Mouse (Mus musculus): ENCODE data around the gene Sgip1. TPM values are rescaled to one million over a fixed set of nuclear protein-coding genes. Genes with fewer than 3 reads are reported as not detected.

Gene Sgip1
- total RNA-seq (2015; ENCODE audit: low replicate concordance) (8.4 TPM in 1 of 2 replicates, not detected in the other), total RNA-seq (2017; ENCODE audit: low replicate concordance) (0.45 TPM in 1 of 2 replicates, not detected in the other)

DNA sequence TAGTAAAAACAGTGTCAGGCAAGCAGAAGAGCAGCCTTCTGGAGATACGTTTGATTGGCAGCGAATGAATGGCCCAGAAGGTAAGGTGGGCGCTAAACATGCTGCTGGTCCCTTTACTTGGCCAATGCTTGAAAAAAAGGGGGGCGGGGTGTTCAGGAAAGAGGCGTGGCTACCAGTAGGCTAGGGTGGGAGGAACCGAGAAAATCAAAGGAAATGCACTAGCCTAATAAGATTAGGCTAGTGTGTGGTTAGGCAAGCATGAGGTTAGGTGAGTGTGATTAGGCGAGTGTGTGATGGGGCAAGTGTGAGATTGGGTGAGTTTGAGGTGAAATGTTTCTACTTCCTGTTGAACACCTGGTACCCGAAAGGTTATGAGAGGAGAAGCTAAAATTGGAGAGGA lies at the start of gene Sgip1:
Gene Sgip1 (plus strand): TSS at position 11 of the 400 bp plus-strand sequence.
- ATAC-seq (replicated peaks; ENCODE audit: low FRiP score, poor library complexity, severe bottlenecking) = no peak

DNA sequence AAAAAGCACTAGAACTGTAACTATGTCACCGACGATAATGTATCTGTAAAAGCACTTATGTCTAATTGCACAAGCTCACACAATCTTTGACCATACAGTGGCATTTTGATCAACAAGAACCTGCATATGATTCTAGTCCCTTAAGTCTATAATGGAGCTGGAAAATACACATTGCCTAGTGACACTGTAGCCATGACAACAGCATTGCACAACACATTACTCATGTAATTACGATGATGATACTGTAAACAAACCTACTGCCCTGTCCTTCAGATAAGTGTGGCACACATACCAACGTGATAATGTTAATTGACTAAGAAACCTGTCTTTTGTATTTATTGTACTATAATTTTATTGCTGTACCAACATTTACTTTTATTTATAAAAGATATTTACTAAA lies 49.7 kb upstream of the Sgip1 start:
- no peak for ATAC-seq (replicated peaks; ENCODE audit: low FRiP score, poor library complexity, severe bottlenecking)

DNA sequence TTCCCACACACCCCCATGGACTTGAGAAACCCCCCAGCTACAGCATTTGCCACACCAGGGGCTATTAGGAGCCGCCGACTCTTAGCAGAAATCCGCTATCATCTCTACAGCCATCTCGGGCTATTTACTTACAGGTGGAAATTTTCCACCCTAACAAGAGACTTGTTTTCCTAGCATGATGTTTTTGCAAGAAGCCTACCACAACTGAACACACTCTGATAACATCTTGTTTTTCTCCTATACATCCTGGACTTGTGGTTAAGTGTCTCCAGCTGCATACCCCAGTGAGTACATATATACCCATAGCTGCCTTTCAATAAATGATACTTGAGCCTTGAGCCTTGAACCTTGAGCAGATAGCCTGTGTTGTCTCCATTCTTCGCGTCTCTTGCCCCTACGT lies 43.1 kb upstream of the Sgip1 start:
- ATAC-seq (replicated peaks; ENCODE audit: low FRiP score, poor library complexity, severe bottlenecking) = no peak

DNA sequence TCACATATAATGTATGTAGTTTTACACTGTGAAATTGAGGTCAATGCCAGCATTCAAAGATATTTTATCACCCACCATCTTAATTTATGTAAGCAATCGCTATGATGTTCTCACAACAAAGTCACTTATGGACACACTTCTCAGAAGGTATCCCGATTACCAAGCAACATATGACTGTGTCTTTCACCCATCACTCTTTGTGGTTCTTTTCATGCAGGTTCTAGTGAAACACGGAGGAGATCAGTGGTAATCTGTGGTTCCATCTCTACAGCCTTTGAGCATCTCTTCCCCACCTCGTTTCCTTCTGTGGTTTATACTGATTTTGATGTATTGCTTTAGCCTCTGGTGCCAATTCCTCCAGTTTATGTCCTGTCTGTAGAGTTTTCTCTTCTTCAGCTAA lies 29.4 kb upstream of the Sgip1 start:
- no peak for ATAC-seq (replicated peaks; ENCODE audit: low FRiP score, poor library complexity, severe bottlenecking)

DNA sequence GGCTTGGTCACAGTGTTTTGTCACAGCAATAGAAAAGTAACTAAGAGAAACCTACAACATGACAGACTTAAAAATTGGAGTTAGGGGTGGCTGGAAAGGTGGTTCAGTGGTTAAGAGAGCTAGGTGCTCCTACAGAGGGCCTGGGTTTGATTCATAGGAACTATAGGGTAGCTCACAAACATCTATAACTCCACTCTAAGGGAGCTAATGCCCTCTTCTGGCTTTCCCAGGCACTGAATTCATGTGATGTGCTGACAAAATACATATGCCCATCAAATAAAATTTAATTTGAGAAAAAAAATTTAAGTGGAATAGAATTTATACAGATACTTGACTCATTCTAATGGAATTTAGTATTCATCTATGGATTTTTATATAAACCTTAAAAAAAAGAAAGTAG lies 25.6 kb upstream of the Sgip1 start:
- ATAC-seq (replicated peaks; ENCODE audit: low FRiP score, poor library complexity, severe bottlenecking) = no peak

DNA sequence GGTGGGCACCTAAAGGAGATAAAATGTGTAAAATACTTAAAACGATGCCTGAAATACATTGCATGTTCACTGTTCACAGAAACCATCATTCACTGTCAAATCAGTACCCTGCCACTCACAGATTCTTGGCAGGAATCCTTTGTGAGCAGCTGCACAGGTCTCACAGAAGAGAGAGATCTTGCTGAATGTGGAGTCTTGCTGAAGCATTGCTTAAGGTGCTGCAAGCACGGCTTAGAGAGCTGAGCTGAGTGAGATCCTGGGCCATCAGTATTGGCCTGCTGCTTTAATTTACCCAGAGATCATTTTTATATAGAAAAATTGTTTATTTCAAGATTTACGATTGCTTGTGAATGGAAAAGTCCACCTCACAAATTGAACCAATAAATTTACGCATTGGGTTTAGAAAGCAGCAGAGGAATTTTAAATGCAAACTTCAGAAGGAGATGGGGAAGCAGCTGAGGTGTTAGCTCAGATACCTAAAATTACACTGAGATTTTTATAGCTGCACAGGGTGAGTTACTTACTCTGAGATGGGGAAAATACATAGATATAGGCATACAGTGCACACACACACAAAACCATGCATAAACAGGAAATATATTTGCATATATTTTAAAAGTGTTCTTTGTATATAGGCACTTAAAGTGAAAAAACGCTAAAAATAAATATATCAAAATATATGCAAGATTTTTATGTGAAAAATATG lies 23.8 kb upstream of the Sgip1 start:
- no peak for ATAC-seq (replicated peaks; ENCODE audit: low FRiP score, poor library complexity, severe bottlenecking)

DNA sequence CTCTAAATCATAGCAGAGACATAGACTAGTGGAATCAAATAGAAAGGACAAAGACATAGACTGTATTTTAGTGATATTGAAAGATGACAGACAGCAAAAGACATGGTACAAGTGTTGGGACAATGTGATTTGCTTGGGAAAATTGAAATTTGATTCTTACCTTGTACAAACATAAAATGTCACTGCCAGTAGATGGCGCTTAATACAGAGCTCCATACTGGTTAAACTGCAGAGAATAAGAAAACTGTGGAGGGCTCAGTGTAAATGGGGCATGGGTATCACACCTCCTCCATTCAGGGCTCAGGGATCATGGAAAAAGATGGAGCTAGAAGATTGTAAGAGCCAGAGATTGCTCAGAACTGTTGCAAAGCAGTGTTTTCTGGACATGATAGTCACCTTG lies 21.6 kb upstream of the Sgip1 start:
- ATAC-seq (replicated peaks; ENCODE audit: low FRiP score, poor library complexity, severe bottlenecking) = no peak

DNA sequence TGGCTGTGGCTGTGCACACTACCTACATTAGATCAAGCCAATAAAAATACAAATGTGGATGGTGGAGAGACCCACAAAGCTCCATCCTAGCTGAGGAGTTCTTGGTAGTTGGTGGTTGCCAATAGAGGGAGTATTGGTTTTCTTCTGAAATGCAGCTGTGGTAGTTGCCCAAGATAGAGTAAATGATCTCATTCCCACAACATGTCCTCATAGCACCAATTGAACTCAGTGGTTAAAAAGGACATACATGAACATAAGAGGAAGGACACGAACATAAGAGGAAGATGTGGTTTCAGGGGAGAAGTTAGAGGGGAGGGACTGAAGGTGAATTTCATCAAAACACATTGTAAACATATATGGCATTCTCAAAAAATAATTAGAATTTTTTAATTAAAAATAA lies 21.1 kb upstream of the Sgip1 start:
- ATAC-seq (replicated peaks; ENCODE audit: low FRiP score, poor library complexity, severe bottlenecking) = no peak

DNA sequence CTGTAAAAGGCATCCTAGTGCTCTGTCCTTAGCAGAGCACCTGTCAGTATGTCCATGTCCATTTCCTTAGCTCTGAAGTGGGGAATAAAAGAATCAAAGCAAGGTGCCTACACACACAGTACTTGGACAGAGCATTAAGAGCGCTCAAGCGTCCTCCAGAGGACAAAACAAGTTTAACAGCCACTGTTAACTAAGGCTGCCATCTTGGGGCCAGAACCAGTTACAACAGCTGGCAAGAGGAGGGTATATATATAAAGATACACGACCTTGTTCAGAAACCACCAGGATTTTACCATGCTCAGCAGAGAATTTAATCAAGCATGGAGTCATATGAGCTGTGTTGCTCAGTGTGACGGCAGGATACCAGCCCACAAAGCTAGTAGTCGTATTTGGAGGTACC lies 16.7 kb upstream of the Sgip1 start:
- no peak for ATAC-seq (replicated peaks; ENCODE audit: low FRiP score, poor library complexity, severe bottlenecking)

DNA sequence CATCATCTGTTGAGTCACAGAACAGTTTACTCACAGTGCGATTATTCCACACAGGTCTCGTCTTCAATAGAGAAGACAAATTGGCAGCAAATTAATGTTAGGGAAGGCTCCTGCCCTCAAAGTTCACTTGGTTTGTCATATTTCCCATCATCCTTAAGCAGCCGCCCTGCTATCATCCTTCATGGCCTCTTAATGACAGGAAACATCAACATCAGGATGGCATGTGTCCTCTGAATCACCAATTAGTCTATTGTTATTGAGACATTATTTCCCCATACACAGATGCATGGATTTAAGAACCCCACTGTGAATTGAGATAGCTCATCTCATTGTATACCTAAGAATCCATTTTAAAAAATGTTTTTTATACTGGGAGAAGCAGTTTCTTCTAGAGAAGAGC lies 10.1 kb upstream of the Sgip1 start:
- no peak for ATAC-seq (replicated peaks; ENCODE audit: low FRiP score, poor library complexity, severe bottlenecking)

DNA sequence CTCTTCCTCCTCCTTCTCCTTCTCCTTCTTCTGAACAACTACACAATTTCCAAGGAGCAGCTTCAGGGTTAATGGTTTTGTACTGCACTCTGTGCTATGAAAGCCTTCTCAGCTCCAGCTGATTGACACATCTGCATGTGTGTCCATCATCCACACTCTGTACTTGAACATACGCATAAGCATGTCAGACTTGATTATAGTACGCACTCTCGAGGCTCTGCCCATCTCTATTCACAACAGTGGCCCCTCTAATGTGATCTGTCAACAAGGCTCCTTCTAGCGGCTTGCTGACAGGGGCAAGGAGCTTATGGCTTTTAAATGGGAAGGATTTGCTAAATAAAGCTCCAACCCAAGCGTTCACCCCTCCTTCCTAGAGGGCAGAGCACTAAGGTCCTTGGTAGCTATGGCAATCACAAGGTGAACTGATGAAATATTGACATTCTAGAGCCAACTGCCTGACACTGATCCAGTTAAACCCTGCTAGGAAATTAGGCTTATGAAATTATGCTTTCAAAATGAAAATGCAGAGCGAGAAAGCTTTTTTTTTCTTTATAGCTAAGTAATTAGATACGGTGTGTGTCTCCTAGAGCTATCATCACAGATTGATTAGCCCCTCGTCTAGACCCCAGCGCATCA lies 7.0 kb upstream of the Sgip1 start:
- ATAC-seq (replicated peaks; ENCODE audit: low FRiP score, poor library complexity, severe bottlenecking) = no peak

DNA sequence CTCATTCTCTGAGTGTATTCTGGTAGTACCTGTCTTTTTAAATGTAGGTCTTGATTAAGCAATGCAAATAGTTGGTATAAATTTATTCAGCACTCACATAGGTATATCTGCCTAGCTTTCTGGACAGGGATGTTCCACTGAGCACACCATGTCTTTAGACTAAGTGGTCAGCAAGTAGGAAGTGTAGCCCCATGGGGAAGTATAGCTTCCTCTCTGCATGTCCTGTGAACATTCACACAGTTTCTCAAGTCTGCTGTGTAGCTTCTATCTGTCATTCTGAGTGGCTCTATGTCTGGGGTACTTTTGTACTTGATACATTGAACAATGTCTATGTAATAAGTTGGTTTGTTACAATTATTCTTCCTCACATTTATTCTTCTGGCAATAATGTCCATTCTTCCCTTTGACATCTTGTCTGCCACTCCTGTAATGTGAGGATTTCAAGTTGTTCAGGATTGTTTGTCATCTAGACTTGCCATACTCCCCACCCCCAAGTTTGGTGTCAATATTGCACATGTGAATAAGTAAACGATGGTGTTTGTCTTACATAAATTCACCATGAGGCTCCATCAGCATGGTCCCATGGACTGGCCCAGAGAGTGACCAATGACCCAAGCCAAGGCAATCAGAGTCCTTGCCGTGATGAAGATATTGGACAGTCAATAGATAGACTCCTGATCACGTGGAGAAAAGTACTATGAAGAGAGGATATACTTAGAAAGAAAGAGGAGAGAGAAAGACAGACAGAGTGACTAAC lies 12.4 kb downstream of the Sgip1 start:
- ATAC-seq (replicated peaks; ENCODE audit: low FRiP score, poor library complexity, severe bottlenecking) = no peak

DNA sequence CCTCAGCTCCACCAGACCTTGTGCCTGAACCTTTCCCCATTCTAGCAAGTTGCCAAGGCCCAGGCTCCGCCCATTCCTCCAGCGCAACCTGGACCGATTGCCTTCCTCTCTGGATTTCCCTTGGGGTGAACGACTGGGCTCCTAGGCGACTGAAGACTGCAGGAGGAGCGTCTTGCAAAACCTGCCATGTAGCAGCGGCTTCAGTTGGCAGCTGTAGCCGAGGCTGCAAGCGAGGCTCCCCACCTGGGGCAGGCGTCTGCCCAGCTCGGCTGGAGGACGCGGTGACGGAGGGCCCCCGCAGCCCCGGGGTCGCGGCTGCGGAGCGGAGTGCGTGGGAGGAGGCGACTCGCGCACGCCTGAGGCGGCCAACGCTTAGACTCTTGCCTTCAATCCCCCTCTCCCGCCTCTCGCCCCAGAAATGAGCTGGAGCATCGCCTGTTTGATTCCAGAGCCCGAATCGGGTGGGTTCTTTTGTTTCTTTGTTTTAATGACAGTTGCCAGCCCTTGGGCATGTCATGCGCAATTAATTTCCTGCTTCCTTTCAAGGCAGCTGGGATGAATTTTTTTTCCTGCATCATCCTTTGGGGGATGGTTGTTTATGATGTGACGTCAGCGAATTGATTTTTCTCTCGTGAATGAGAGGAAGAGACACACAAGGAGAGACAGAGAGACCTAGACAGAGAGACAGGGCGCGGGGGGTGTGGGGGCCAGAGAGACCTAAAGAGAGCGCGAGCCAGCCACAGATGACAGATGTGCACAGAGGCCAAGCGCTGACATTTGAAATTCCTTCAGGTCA lies 18.2 kb downstream of the Sgip1 start:
- no peak for ATAC-seq (replicated peaks; ENCODE audit: low FRiP score, poor library complexity, severe bottlenecking)

DNA sequence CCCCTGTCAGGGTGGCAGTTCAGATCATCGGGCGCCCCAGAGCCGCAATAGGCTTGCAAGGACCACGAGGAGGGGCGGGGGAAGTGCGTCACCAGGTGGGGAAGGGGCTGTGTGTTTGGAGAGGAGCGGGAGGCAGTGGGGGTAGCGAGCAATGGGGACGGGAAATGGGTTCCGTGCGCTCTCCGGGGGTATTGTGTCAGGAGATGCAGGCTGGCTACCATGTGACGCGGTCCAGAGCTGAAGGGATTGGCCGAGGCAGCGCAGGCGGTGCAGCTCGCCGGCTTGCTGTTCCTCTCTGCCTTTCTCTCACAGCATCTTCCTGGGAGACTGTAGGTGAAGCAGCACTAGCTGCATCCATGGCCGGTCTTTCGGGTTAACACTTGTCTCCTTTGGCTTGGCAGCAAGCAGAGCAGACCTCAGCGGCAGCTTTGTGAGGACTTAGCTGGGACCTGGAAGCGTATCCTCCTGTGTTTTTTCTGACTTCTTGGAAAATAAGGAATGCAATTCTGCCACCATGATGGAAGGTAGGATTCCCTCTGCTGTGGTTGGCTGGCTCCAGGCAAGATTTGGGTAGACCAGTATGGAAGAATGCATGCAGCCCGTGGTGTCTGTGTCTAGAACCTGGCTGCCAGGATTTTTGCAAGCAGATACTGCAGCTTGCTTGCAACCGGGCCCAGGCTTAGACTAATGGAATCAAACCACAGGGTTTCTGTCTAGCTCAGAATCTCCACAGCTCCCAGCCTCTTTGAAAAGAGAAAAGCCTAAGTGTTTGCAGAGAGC lies 19.1 kb downstream of the Sgip1 start:
- ATAC-seq (replicated peaks; ENCODE audit: low FRiP score, poor library complexity, severe bottlenecking) = no peak

DNA sequence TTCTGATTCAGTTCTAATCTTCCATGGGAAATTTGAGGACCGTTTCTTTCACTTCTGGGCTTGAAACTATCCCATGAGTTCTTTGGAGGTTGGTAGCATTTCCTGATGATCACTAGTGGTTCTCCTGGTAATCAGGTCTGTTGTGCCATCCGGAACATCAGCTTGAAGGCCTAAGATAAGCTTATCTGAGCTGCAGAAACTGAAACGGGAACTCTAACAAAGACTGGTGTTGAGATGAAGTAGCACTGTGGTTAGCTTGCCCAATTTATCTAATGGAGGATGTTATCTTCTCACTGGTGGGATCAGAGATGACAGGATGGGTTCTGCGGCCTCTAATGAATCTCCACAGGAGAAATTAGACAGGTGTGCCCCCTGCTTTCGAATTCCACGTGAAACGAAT lies 21.0 kb downstream of the Sgip1 start:
- ATAC-seq (replicated peaks; ENCODE audit: low FRiP score, poor library complexity, severe bottlenecking) = no peak

DNA sequence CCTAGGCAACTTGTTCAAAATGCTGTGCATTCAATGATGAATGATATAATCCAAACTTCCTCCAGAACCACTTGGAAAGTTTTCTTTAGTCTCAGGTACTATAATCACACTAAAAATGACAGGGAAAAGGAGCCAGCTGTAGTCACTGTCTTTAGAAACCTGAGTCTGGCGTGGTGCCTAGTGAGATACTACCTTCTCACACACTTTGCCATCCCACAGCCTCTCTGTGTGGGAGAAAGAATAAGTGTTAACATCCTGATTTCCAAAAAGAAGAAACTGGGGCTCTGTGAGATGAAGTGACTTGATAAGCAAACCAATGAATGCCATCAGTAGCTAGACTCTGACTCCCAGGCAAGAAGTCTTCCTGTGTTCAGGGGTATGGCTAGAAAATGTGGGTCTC lies 28.0 kb downstream of the Sgip1 start:
- no peak for ATAC-seq (replicated peaks; ENCODE audit: low FRiP score, poor library complexity, severe bottlenecking)

DNA sequence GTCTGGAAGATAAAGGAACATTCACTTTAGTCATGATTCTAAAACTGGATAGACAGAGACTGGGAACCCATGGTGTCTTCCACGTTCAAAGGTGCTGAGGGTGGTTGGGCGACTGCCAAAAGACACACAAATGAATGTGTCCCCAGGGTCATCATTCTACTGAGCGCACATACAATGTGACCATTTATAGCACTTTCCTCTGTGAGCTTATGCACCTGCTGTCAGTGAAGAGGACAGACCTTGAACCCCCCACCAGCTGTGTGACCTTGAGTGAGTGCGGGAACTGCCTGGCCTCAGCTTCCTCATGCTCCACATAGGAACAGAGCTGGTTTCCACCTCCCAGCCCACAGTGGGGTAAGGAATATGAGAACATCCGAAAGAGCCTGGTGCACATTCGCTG lies 28.8 kb downstream of the Sgip1 start:
- ATAC-seq (replicated peaks; ENCODE audit: low FRiP score, poor library complexity, severe bottlenecking) = no peak

DNA sequence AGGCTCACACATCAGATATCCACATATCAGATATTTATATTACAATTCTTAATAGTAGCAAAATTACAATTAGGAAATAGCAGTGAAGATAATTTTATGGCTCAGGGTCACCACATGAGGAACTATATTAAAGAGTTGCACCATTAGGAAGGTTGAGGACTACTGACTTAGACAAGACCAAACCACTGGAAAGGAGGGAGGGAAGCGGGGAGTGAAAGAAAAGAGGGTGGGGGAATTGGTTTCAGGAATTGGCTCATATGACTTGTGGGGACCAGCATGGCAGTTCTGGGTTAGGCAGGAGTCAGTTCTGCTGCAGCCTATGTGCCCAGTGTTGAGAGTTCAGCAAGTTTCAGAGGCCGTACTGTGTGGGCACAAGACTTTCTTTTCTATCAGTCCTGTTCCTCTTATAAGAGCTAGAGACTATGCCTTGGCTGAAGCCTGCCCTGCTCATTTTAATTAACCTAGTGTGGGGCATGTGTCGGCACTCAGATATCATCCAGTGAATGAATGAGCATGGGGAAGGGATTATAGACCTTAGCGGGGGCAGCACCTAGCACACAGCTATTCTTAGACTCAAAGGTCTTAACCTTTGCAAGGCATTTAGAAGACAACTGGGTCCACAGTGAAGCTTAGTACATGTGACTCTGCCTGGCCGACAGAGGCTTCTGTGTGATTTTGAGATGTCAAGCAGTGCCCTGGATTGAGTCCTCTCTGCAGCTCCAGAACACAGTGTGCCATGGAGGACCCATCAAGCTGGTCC lies 30.7 kb downstream of the Sgip1 start:
- no peak for ATAC-seq (replicated peaks; ENCODE audit: low FRiP score, poor library complexity, severe bottlenecking)

DNA sequence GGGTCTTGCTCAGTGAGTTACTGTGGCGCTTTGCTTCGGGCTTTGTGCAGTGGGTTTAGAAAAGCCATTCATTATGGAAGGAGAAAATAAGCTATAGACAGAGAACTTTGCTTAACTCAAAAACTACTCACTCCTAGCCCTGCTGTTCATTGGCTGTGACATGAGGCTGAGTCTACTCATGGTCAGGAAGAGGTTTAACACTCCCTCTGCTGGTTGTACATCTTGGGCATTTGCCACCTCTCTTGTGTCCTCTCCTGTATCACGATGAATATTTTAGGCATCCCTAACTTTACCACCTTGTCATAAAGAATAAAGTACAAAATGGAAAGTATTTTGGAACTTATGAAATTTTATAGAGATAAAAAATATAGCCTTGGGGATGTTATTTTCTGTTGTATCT lies 32.1 kb downstream of the Sgip1 start:
- no peak for ATAC-seq (replicated peaks; ENCODE audit: low FRiP score, poor library complexity, severe bottlenecking)
